Comparison of ENCODE assay signal across 8 mouse cellular contexts in genomic region chr17:32188863-32189636, GRCm38 (mm10). TPM values are rescaled to one million over a fixed set of nuclear protein-coding genes. Genes with fewer than 3 reads are reported as not detected.
DNase-seq lines count a peak whose midpoint lies in the region; ATAC-seq and TF ChIP-seq lines count a peak whose summit lies in the region.

Gene Ephx3, minus strand, starts transcription at chr17:32189549.

- TF ChIP-seq POLR2A in thymus, adult 2 months (IDR thresholded peaks at IDR 0.05; ENCODE audit: control insufficient read depth, extremely low read depth, insufficient read depth, low read length, poor library complexity): no peak

- ATAC-seq in granulocyte monocyte progenitor cell, adult 5-6 weeks (replicated peaks; ENCODE audit: poor library complexity, severe bottlenecking): peak; percentile 43; the same call in 1 of the 2 replicates
- no peak for ATAC-seq in liver, postnatal 0 days
- ATAC-seq in neural tube, embryonic 12.5 days (ENCODE audit: low FRiP score, low read depth): peak; percentile 50; the same call in 1 of the 2 replicates

- no peaks in the 10 kb centered on the region for H3K27me3 ChIP-seq in thymus, adult 2 months (ENCODE audit: control insufficient read depth, insufficient read depth, low read length)
- H3K27me3 ChIP-seq in liver, postnatal 0 days (ENCODE audit: insufficient read depth, low read length): peaks cover 23% of the 10 kb centered on the region
- peaks cover 20% of the 10 kb centered on the region for H3K27me3 ChIP-seq in neural tube, embryonic 12.5 days (replicated peaks)

- TF ChIP-seq EP300 in liver, postnatal 0 days (IDR thresholded peaks at IDR 0.05; ENCODE audit: low read depth): no peak

- H3K4me2 ChIP-seq in liver, postnatal 0 days (ENCODE audit: low read depth, low read length): peak within 1 kb of the TSS; percentile 60
- peak within 1 kb of the TSS; percentile 61 for H3K4me2 ChIP-seq in neural tube, embryonic 12.5 days (replicated peaks)

- H3K4me3 ChIP-seq in thymus, adult 2 months (ENCODE audit: control insufficient read depth, insufficient read depth, low read length): peak within 1 kb of the TSS; percentile 39
- peak within 1 kb of the TSS; percentile 25 for H3K4me3 ChIP-seq in liver, postnatal 0 days (ENCODE audit: low read depth, low read length)
- H3K4me3 ChIP-seq in neural tube, embryonic 12.5 days: peak within 1 kb of the TSS; percentile 25

- peak; percentile 20 for DNase-seq in thymus, adult 2 months
- no peak for DNase-seq in thymus, adult 18-20 months
- no peak for DNase-seq in liver, postnatal 0 days
- DNase-seq in MN1 (ENCODE audit: low spot score): no peak
- no peak for DNase-seq in left cerebral cortex, postnatal 4 days
- no peak for DNase-seq in adrenal gland, adult 18-20 months (ENCODE audit: low spot score in 2 of 2)

- peaks cover 17% of the 10 kb centered on the region for H3K4me1 ChIP-seq in thymus, adult 2 months (replicated peaks; ENCODE audit: control insufficient read depth, insufficient read depth, low read length)
- H3K4me1 ChIP-seq in liver, postnatal 0 days (ENCODE audit: insufficient read depth): peaks cover 13% of the 10 kb centered on the region
- H3K4me1 ChIP-seq in neural tube, embryonic 12.5 days: peaks cover 8% of the 10 kb centered on the region

- H3K9ac ChIP-seq in liver, postnatal 0 days (replicated peaks): no peak within 1 kb of the TSS
- peak within 1 kb of the TSS; percentile 19; the same call in 1 of the 2 replicates for H3K9ac ChIP-seq in neural tube, embryonic 12.5 days

- H3K27ac ChIP-seq in thymus, adult 2 months (ENCODE audit: control insufficient read depth, insufficient read depth, low read length): no peak within 1 kb of the TSS
- H3K27ac ChIP-seq in liver, postnatal 0 days (ENCODE audit: low read depth): no peak within 1 kb of the TSS
- H3K27ac ChIP-seq in neural tube, embryonic 12.5 days: no peak within 1 kb of the TSS

- intact Hi-C loops in left cerebral cortex, postnatal 4 days (cut with DNase I): no loop called here

- 20% methylated on average over 42 of the region's 42 CpGs for WGBS in thymus, adult 2 months
- WGBS in liver, postnatal 0 days (ENCODE audit: insufficient replicate concordance): 10% methylated on average over 42 of the region's 42 CpGs
- 6% methylated on average over 42 of the region's 42 CpGs for WGBS in neural tube, embryonic 12.5 days

- H3K36me3 ChIP-seq in thymus, adult 2 months (ENCODE audit: control insufficient read depth, insufficient read depth, low read length): no peaks in the 10 kb centered on the region
- no peaks in the 10 kb centered on the region for H3K36me3 ChIP-seq in liver, postnatal 0 days (replicated peaks; ENCODE audit: insufficient read depth, low read length)
- H3K36me3 ChIP-seq in neural tube, embryonic 12.5 days: no peaks in the 10 kb centered on the region

- no peak for TF ChIP-seq CTCF in thymus, adult 2 months (IDR thresholded peaks at IDR 0.05; ENCODE audit: borderline replicate concordance, control insufficient read depth, extremely low read depth, insufficient read depth, low read length, poor library complexity)
- TF ChIP-seq CTCF in liver, postnatal 0 days (IDR thresholded peaks at IDR 0.05; ENCODE audit: low read depth): no peak

- no peaks in the 10 kb centered on the region for H3K9me3 ChIP-seq in liver, postnatal 0 days (ENCODE audit: low read length)
- H3K9me3 ChIP-seq in neural tube, embryonic 12.5 days: no peaks in the 10 kb centered on the region

RNA-seq across cellular contexts. Expression of gene Ephx3, which starts in this region (rescaled TPM):
- 1.9 and 2.0 TPM in 2 replicates for polyA plus RNA-seq in thymus, adult 2 months (2012; rRNA removed)
- total RNA-seq in granulocyte monocyte progenitor cell, adult 5-6 weeks (2014; fragmentation: Nextera tagmentation): not detected in 2 replicates
- total RNA-seq in granulocyte monocyte progenitor cell, adult 5-6 weeks (2017): not detected in 2 replicates
- not detected in 2 replicates for polyA plus RNA-seq in liver, postnatal 0 days (2015; fragmentation: Nextera tagmentation; extraction: Ambion mirVana)
- polyA plus RNA-seq in neural tube, embryonic 12.5 days (2016; fragmentation: Nextera tagmentation; extraction: Ambion mirVana): 0.08 TPM in 1 of 2 replicates, not detected in the other
- under 1 TPM in 1 of 2 experiments, not detected in 1; 0.24 TPM for total RNA-seq in left cerebral cortex, postnatal 4 days (2021)
- total RNA-seq in adrenal gland, adult 18-20 months (2021): under 1 TPM in 1 of 2 experiments, not detected in 1; 0.19 TPM

Comparison
In these comparisons a context has a peak if more than half of its experiments do, and no peak if none do; other contexts are left out.
1. Peak in ATAC-seq in granulocyte monocyte progenitor cell, adult 5-6 weeks; RNA of the gene not detected or under 1 TPM.
2. Peak in ATAC-seq, H3K4me3 ChIP-seq, H3K9ac ChIP-seq and H3K4me2 ChIP-seq in neural tube, embryonic 12.5 days; RNA of the gene not detected or under 1 TPM.